Mouse (Mus musculus) neural tube, embryonic 11.5 days (tissue): ENCODE data around the gene Aldh3a2. TPM values are rescaled to one million over a fixed set of nuclear protein-coding genes. Genes with fewer than 3 reads are reported as not detected.
"Not testable (repeated sequence)": the region's sequence is repeated elsewhere in the genome, so short reads cannot be mapped to it uniquely, and the experiment has no call there.

Experiments used
- ATAC-seq: fragments of 200-750 bp; cut with Nextera tagmentation; 2 replicates; pipeline ENCODE4 v1.8.0; 2017; ENCODE audit warnings: moderate number of reproducible peaks, mild to moderate bottlenecking, moderate TSS enrichment, moderate library complexity; ENCODE audit not compliant: insufficient read depth, low FRiP score, low TSS enrichment
- DNase-seq: peaks from one replicate; pipeline ENCODE4 v3.0.0-alpha.2; 2015; ENCODE audit warnings: low spot score
- H3K27ac ChIP-seq: fragments of 300-500 bp; sonication (generic); 2 replicates; pipeline ENCODE4 v1.5.1; 2014; ENCODE audit warnings: low read depth, mild to moderate bottlenecking, low read length
- H3K27me3 ChIP-seq: fragments of 300-500 bp; sonication (generic); 2 replicates; pipeline ENCODE4 v1.6.1; 2014; ENCODE audit warnings: mild to moderate bottlenecking, low read length, mixed read lengths; ENCODE audit not compliant: control insufficient read depth, insufficient read depth
- H3K36me3 ChIP-seq: fragments of 300-500 bp; sonication (generic); 2 replicates; pipeline ENCODE4 v1.6.1; 2014; ENCODE audit warnings: mild to moderate bottlenecking, low read length, moderate library complexity, mixed read lengths; ENCODE audit not compliant: control insufficient read depth, insufficient read depth
- H3K4me1 ChIP-seq: fragments of 300-500 bp; sonication (generic); 2 replicates; pipeline ENCODE4 v1.6.1; 2014; ENCODE audit warnings: low read length, mixed read lengths; ENCODE audit not compliant: control insufficient read depth, insufficient read depth
- H3K4me2 ChIP-seq: fragments of 300-500 bp; sonication (generic); 2 replicates; pipeline ENCODE4 v1.6.1; 2014; ENCODE audit warnings: low read depth, mild to moderate bottlenecking, moderate library complexity
- H3K4me3 ChIP-seq: fragments of 300-500 bp; sonication (generic); 2 replicates; pipeline ENCODE4 v1.5.1; 2014; ENCODE audit warnings: low read depth, low read length
- H3K9ac ChIP-seq: fragments of 300-500 bp; sonication (generic); 2 replicates; pipeline ENCODE4 v1.6.1; 2014; ENCODE audit warnings: mild to moderate bottlenecking, low read length
- H3K9me3 ChIP-seq: fragments of 300-500 bp; sonication (generic); 2 replicates; pipeline ENCODE4 v1.6.1; 2016; ENCODE audit warnings: low read length; ENCODE audit not compliant: control insufficient read depth
- WGBS: fragments of 180-500 bp; shearing (Covaris S2); extraction: QIAGEN DNeasy Blood & Tissue Kit; methylation state at CpG from one replicate; pipeline ENCODE4 v1.1.7; 2014; 5-methylcytosine and 5-hydroxymethylcytosine counted together
- polyA plus RNA-seq: library from polyadenylated mRNA; unstranded; fragments of >200 nt; fragmentation: Nextera tagmentation; extraction: Ambion mirVana; gene quantifications from 2 replicates; pipeline ENCODE4 v1.2.1, GENCODE M21; 2014

Gene Aldh3a2
- 21.4 and 23.4 TPM in 2 replicates for polyA plus RNA-seq

DNA sequence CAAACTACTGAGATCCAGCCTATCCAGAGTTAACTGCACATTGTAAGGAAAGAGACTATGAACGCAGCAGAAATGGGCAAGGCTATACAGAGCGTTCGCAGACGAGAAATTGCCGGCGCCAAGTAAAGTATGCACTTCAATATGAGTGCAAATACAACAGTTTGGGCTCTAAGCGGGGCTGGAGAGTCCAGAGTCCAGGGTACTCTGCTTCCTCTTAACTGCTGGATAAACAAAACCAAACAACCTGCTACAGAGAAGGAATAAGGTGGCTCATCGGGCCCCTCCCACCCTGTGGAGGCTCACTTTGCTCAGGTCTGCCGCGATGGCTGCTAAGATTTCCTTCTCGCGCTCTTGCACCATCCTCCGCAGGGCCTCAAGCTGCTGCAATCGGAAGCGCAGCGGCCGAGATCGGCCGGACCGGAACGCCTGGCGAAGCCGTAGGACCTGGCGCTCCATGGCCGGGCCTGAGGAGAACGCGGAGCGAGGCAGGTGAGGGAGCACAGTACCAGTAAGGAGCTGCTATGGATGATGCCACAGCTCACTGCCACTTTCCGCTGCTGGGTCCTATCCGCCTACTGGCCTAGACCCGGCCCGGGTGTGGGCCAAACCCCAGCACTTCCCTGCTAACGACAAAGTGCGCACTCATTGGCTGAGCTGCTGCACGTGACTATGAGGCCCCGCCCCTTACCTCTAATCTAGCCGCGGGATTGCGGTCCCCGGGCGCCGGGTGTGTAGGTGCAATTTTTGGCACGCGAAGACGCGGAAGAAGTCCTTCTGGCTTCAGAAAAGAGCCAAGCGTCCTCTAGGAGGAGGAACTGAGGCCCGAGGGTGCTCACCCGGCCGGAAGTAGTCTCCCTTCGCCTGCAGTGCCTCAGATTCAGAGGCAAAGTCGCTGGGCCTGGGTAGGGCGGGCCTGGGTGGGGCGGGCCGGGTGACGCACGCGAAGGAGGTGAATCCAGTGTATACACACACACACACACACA lies at the start of gene Aldh3a2:
Gene Aldh3a2, minus strand, starts transcription at position 914 of the 983 bp plus-strand sequence.
- 1% methylated on average over 58 of the region's 58 CpGs for WGBS
- Histone ChIP-seq H3K4me3 (peak within 1 kb of the TSS; percentile 53), H3K27me3 (no peaks in the 10 kb centered on the region), H3K9me3 (no peaks in the 10 kb centered on the region), H3K27ac (peak within 1 kb of the TSS; percentile 75), H3K4me1 (peaks cover 6% of the 10 kb centered on the region), H3K36me3 (no peaks in the 10 kb centered on the region), H3K9ac (peak within 1 kb of the TSS; percentile 82), H3K4me2 (peak within 1 kb of the TSS; percentile 79)
- DNase-seq (peak; percentile 91), ATAC-seq (peak; percentile 100)

DNA sequence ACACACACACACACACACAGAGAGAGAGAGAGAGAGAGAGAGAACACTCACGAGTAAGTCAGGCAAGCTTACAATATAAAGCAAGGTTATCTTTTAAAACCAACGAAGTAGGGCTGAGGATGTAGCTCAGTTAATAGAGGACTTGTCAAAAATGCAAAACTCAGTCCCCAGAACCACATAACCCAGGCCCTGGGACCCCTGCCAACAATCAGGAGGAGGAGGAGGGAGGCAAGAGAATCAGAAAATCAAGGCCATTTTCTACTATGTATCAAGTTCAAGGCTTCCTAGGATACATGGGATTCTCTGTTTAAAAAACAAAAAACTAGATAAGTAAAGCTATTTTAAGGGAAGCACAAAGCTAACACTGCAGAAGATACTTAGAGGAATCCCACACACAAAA lies 49.6 kb upstream of the Aldh3a2 start:
- H3K4me3 ChIP-seq = no peak overlapping the region
- ATAC-seq = no peak

DNA sequence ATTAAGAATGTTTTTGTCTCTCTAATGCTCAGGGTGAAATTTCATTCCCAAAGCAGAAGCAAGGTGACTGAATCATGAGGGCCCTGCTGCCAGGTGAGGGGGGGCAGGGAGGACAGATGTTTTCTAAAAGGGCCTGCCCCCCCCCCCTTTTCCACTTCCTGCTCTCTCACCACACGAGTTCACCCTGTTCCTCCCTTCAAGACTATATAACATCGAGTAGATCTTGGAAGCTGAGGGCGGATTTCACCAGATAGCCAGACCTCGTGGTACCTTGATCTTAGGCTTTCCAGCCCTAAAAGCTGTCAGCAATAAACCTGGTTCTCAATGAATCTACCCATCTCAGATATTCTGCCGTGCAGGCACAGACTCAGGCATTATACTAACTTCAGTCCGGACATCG lies 43.1 kb upstream of the Aldh3a2 start:
- no peaks in the 10 kb centered on the region for H3K9me3 ChIP-seq
- H3K4me1 ChIP-seq = no peaks in the 10 kb centered on the region
- ATAC-seq = no peak
- no peak overlapping the region for H3K4me3 ChIP-seq
- H3K36me3 ChIP-seq = no peaks in the 10 kb centered on the region
- H3K9ac ChIP-seq = no peak overlapping the region
- H3K27ac ChIP-seq = no peak overlapping the region
- no peak for DNase-seq
- H3K27me3 ChIP-seq = no peaks in the 10 kb centered on the region
- 80% methylated on average over 7 of the region's 7 CpGs for WGBS
- no peak overlapping the region for H3K4me2 ChIP-seq

More for the DNA sequence above, 49.6 kb upstream of the Aldh3a2 start:
- DNase-seq = no peak
- H3K36me3 ChIP-seq = no peaks in the 10 kb centered on the region
- no peaks in the 10 kb centered on the region for H3K4me1 ChIP-seq
- no peak overlapping the region for H3K4me2 ChIP-seq
- H3K9me3 ChIP-seq = no peaks in the 10 kb centered on the region
- no peaks in the 10 kb centered on the region for H3K27me3 ChIP-seq
- no peak overlapping the region for H3K9ac ChIP-seq
- 83% methylated on average over 2 of the region's 2 CpGs for WGBS
- no peak overlapping the region for H3K27ac ChIP-seq

DNA sequence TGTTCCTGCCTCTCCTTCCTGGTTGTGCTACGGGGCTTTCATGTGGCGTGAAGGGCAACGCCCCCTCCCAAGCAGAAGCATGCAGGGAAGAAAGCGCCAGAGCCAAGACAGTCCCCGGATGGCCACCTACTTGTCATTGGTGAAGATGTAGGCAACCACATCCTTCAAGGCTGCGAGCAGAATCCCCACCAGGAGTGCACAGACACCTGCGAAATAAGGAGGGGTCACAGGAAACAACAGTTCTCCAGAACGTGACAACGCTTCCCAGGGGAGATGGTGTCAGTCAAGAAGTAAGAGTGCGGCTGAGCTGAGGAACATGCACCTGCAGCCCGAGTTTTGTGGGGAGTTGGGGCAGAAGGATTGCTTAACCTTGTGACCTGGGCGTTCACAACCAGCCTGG lies 42.6 kb upstream of the Aldh3a2 start:
- 64% methylated on average over 12 of the region's 12 CpGs for WGBS
- no peak overlapping the region for H3K9ac ChIP-seq

DNA sequence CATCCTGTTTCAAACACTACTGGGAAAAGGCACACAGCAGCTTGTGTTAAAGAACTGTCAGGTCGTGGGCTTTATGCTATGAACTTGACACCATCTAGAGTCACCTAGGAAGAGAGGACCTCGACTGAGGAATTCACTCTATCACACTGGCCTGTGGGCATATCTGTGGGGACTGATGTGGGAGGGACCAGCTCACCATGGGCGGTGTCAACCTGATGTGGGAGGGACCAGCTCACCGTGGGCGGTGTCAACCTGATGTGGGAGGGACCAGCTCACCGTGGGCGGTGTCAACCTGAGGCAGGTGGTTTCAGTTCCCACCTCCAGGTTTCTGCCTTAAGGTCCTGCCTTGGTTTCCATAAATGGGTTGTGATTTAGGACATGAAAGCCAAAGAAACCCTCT lies 40.5 kb upstream of the Aldh3a2 start:
- H3K9ac ChIP-seq = no peak overlapping the region
- no peaks in the 10 kb centered on the region for H3K36me3 ChIP-seq
- no peaks in the 10 kb centered on the region for H3K4me1 ChIP-seq
- no peak overlapping the region for H3K4me3 ChIP-seq
- no peaks in the 10 kb centered on the region for H3K9me3 ChIP-seq
- no peaks in the 10 kb centered on the region for H3K27me3 ChIP-seq
- H3K4me2 ChIP-seq = no peak overlapping the region
- H3K27ac ChIP-seq = no peak overlapping the region
- WGBS = 39% methylated on average over 7 of the region's 7 CpGs
- DNase-seq (no peak), ATAC-seq (no peak)

More for the DNA sequence above, 42.6 kb upstream of the Aldh3a2 start:
- Histone ChIP-seq H3K4me3 (no peak overlapping the region), H3K4me1 (no peaks in the 10 kb centered on the region), H3K4me2 (no peak overlapping the region), H3K27ac (no peak overlapping the region), H3K36me3 (no peaks in the 10 kb centered on the region), H3K9me3 (no peaks in the 10 kb centered on the region), H3K27me3 (no peaks in the 10 kb centered on the region)
- DNase-seq (no peak), ATAC-seq (no peak)

DNA sequence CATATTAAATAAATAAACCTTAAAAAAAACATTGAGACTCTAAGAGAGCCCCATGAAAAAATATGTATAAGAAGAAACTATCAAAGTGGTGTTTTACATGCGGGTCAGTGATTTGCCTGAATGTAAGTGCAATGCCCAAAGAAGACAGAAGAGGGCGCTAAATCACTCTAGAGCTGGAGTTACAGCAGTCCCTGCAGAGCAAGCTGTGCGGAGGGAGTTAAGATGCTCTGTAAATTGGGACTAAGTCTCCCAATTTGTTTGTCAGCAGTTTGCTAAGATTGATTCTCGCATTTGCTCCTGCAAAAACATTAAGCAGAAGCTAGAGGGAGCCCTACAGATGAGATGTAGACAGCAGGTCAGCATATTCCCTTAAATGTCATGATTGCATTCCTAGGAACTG lies 38.1 kb upstream of the Aldh3a2 start:
- Histone ChIP-seq H3K9me3 (no peaks in the 10 kb centered on the region), H3K36me3 (no peaks in the 10 kb centered on the region), H3K9ac (no peak overlapping the region), H3K4me1 (no peaks in the 10 kb centered on the region), H3K27ac (no peak overlapping the region), H3K27me3 (no peaks in the 10 kb centered on the region), H3K4me2 (no peak overlapping the region), H3K4me3 (no peak overlapping the region)
- ATAC-seq = no peak
- DNase-seq = no peak
- 80% methylated on average over 4 of the region's 4 CpGs for WGBS

DNA sequence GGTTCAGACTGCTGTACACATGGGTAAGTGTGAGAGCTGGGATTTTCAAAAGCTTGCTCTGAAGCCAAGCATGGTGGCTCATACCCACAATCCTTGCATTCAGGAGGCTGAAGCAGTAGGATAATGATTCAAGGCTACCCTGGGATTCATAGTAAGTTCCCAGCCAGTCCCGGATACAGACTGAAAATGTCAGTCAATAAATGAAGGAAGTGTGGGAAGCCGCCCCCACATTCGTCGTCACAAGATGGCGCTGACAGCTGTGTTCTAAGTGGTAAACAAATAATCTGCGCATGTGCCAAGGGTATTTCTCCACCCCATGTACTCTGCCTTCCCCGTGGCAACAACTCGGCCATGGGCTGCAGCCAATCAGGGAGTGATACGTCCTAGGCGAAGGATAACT lies 37.3 kb upstream of the Aldh3a2 start:
- H3K4me2 ChIP-seq, H3K36me3 ChIP-seq, H3K9ac ChIP-seq, H3K27me3 ChIP-seq, H3K9me3 ChIP-seq, H3K27ac ChIP-seq, DNase-seq, ATAC-seq, H3K4me1 ChIP-seq, H3K4me3 ChIP-seq: not testable (repeated sequence)
- 97% methylated on average over 6 of the region's 10 CpGs for WGBS

DNA sequence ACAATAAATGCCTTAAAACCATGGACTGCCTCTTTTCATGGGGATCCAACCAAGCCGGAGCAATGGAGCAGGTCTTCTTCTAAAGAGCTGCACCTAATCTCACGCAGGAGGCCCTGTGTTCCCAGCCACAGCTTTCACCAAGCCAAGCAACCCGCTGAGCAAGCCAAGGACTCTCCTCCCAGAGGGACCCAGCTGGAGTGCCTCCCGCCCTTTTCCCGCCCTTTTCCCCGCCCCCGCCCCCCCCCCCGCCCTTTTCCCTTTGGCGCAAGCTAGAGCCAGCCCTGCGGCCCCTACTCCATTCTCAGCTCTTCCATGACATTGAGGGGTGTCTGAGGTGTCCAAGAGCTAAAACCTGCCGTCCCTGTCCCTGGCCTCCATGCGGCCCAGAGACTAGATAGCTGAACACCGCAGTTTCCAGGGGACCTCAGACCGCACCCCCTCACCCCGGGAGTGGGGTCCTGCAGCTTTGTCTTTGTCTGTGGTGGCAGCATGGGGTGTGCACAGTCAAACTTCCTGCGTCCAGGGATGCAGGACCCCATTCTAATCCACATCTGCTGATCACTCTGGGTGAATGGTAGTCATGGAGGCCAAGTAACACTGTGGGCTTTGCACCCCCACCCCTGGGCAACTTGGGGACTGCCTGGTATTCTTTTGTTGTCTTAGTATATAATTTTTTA lies 33.6 kb upstream of the Aldh3a2 start:
- WGBS = 25% methylated on average over 10 of the region's 16 CpGs
- Histone ChIP-seq H3K9ac (no peak overlapping the region), H3K27ac (no peak overlapping the region), H3K4me3 (no peak overlapping the region), H3K4me1 (no peaks in the 10 kb centered on the region), H3K9me3 (no peaks in the 10 kb centered on the region), H3K36me3 (no peaks in the 10 kb centered on the region), H3K4me2 (no peak overlapping the region), H3K27me3 (no peaks in the 10 kb centered on the region)
- DNase-seq (no peak), ATAC-seq (no peak)
